Comparison of ENCODE assay signal across 22 mouse cellular contexts in the genomic region with DNA sequence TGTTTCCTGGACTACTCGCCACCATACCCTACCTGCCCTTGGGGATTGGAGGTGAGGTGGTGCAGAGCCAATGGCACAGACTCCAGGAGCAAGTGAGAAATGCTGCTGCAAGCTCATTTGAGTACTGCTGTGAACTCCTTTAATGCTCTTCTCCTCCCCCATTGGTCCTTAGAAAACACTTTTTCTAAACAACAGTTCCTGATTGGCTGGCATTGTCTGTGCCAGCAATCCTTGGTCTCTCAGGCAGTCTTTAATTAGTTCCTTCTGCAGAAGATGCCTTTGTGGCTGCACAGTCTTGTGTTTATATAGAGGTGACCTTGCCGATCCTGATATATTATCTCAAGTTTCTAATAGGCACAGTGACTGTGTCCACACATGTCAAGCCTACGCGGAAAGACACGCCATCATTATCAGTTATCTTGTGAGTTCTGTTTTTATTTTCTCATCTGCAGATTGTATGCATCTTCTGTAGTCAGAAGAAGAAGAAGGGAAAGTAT.
A peak's percentile ranks its signal among the peaks of the same experiment; 100 is the strongest.
DNase-seq lines count a peak whose midpoint lies in the region; ATAC-seq and TF ChIP-seq lines count a peak whose summit lies in the region.
"Had no signal": no experiment of that assay in that cellular context is flagged by ENCODE, and none has a peak within 500 bp of the region (broad histone marks: within the 10 kb centered on the region; RNA-seq: fewer than 3 reads in every experiment).

No protein-coding gene starts in this region.

- ATAC-seq in forebrain, embryonic 11.5 days (replicated peaks; ENCODE audit: low FRiP score) = peak; percentile 67
- ATAC-seq in forebrain, embryonic 15.5 days (replicated peaks) = no peak
- no peak for ATAC-seq in kidney, embryonic 16.5 days (ENCODE audit: low FRiP score, low TSS enrichment)
- ATAC-seq: activated CD4-positive, CD25-positive, alpha-beta regulatory T cell, adult 4 months; forebrain, embryonic 16.5 days; hindbrain, postnatal 0 days; intestine, postnatal 0 days had no signal

- intact Hi-C loops in heart, adult 2 months (cut with DNase I) = no loop called here

- no peak overlapping the region for H3K4me3 ChIP-seq in forebrain, embryonic 11.5 days (ENCODE audit: low read depth, low read length)
- H3K4me3 ChIP-seq in forebrain, embryonic 15.5 days = no peak overlapping the region
- no peak overlapping the region for H3K4me3 ChIP-seq in heart, adult 2 months
- no peak overlapping the region for H3K4me3 ChIP-seq in hindbrain, embryonic 10.5 days
- no peak overlapping the region for H3K4me3 ChIP-seq in kidney, embryonic 16.5 days (ENCODE audit: low read length)

- no peak overlapping the region for H3K27ac ChIP-seq in forebrain, embryonic 11.5 days (ENCODE audit: low read depth, low read length)
- no peak overlapping the region for H3K27ac ChIP-seq in forebrain, embryonic 15.5 days (replicated peaks)
- H3K27ac ChIP-seq in heart, adult 2 months = no peak overlapping the region
- no peak overlapping the region for H3K27ac ChIP-seq in hindbrain, embryonic 10.5 days
- H3K27ac ChIP-seq in kidney, embryonic 16.5 days (ENCODE audit: low read length) = no peak overlapping the region
- H3K27ac ChIP-seq: hindbrain, embryonic 14.5 days; hindbrain, postnatal 0 days had no signal

- 67% methylated on average over 5 of the region's 5 CpGs for WGBS in forebrain, embryonic 11.5 days
- WGBS in forebrain, embryonic 15.5 days = 61% methylated on average over 5 of the region's 5 CpGs
- WGBS in heart, adult 2 months = 59% methylated on average over 5 of the region's 5 CpGs
- WGBS in hindbrain, embryonic 10.5 days = 80% methylated on average over 5 of the region's 5 CpGs
- 73% methylated on average over 5 of the region's 5 CpGs for WGBS in kidney, embryonic 16.5 days

- H3K4me1 ChIP-seq in forebrain, embryonic 11.5 days (replicated peaks; ENCODE audit: control insufficient read depth, insufficient read depth, low read length) = no peaks in the 10 kb centered on the region
- no peaks in the 10 kb centered on the region for H3K4me1 ChIP-seq in forebrain, embryonic 15.5 days
- peaks cover 2% of the 10 kb centered on the region; the same call in 1 of the 2 replicates for H3K4me1 ChIP-seq in heart, adult 2 months (ENCODE audit: control insufficient read depth, insufficient read depth, low read length)
- no peaks in the 10 kb centered on the region for H3K4me1 ChIP-seq in hindbrain, embryonic 10.5 days (replicated peaks)
- no peaks in the 10 kb centered on the region for H3K4me1 ChIP-seq in kidney, embryonic 16.5 days (ENCODE audit: insufficient read depth, low read length)

- no peak for TF ChIP-seq EP300 in heart, adult 2 months (IDR thresholded peaks at IDR 0.05; ENCODE audit: insufficient read depth, low read depth, low read length)

- no peaks in the 10 kb centered on the region for H3K79me2 ChIP-seq in heart, adult 2 months (replicated peaks; ENCODE audit: control insufficient read depth, insufficient read depth, low read length)

- no peak for DNase-seq in forebrain, embryonic 11.5 days (ENCODE audit: low spot score)
- peak; percentile 10 for DNase-seq in ovary, adult 18-20 months (ENCODE audit: low spot score)
- DNase-seq in ovary, postnatal 10 days (ENCODE audit: low spot score) = no peak
- DNase-seq in embryo, embryonic 9.5 days (ENCODE audit: extremely low spot score) = peak; percentile 10
- DNase-seq in heart, adult 2 months = no peak
- DNase-seq in hindbrain, embryonic 10.5 days (ENCODE audit: low spot score) = no peak
- DNase-seq: adrenal gland, adult 8-10 months; adrenal gland, postnatal 25 days; cerebellum, adult 18-20 months; cerebellum, adult 9-10 months; cerebellum, postnatal 14 days; gastrocnemius, postnatal 10 days; gastrocnemius, postnatal 36 days; kidney, adult 2 months had no signal

- TF ChIP-seq POLR2A in heart, adult 2 months (IDR thresholded peaks at IDR 0.05; ENCODE audit: insufficient read depth, low read depth, low read length) = no peak

- no peak overlapping the region for H3K9ac ChIP-seq in forebrain, embryonic 11.5 days (ENCODE audit: low read length)
- no peak overlapping the region for H3K9ac ChIP-seq in forebrain, embryonic 15.5 days (replicated peaks)
- H3K9ac ChIP-seq in heart, adult 2 months (ENCODE audit: low read depth, low read length) = no peak overlapping the region
- no peak overlapping the region for H3K9ac ChIP-seq in kidney, embryonic 16.5 days (replicated peaks; ENCODE audit: low read length)
- H3K9ac ChIP-seq: hindbrain, embryonic 14.5 days had no signal

- H3K27me3 ChIP-seq in forebrain, embryonic 11.5 days (ENCODE audit: control insufficient read depth, insufficient read depth, low read length) = no peaks in the 10 kb centered on the region
- no peaks in the 10 kb centered on the region for H3K27me3 ChIP-seq in forebrain, embryonic 15.5 days
- H3K27me3 ChIP-seq in heart, adult 2 months (ENCODE audit: control insufficient read depth, insufficient read depth, low read length) = no peaks in the 10 kb centered on the region
- no peaks in the 10 kb centered on the region for H3K27me3 ChIP-seq in hindbrain, embryonic 10.5 days (ENCODE audit: insufficient read depth, poor library complexity, severe bottlenecking)
- no peaks in the 10 kb centered on the region for H3K27me3 ChIP-seq in kidney, embryonic 16.5 days (ENCODE audit: insufficient read depth, low read length)

- TF ChIP-seq CTCF in heart, adult 2 months (IDR thresholded peaks at IDR 0.05) = no peak

- H3K36me3 ChIP-seq in forebrain, embryonic 11.5 days (ENCODE audit: control insufficient read depth, insufficient read depth, low read length) = no peaks in the 10 kb centered on the region
- H3K36me3 ChIP-seq in forebrain, embryonic 15.5 days = no peaks in the 10 kb centered on the region
- H3K36me3 ChIP-seq in heart, adult 2 months (ENCODE audit: control insufficient read depth, insufficient read depth, low read length) = no peaks in the 10 kb centered on the region
- H3K36me3 ChIP-seq in hindbrain, embryonic 10.5 days = no peaks in the 10 kb centered on the region
- H3K36me3 ChIP-seq in kidney, embryonic 16.5 days (ENCODE audit: insufficient read depth, low read length) = no peaks in the 10 kb centered on the region

- H3K9me3 ChIP-seq in forebrain, embryonic 11.5 days (ENCODE audit: control insufficient read depth, low read length) = no peaks in the 10 kb centered on the region
- H3K9me3 ChIP-seq in forebrain, embryonic 15.5 days = no peaks in the 10 kb centered on the region
- no peaks in the 10 kb centered on the region for H3K9me3 ChIP-seq in hindbrain, embryonic 10.5 days
- no peaks in the 10 kb centered on the region for H3K9me3 ChIP-seq in kidney, embryonic 16.5 days (ENCODE audit: low read length)

- no peak overlapping the region for H3K4me2 ChIP-seq in forebrain, embryonic 11.5 days (ENCODE audit: low read depth, low read length, severe bottlenecking)
- no peak overlapping the region for H3K4me2 ChIP-seq in forebrain, embryonic 15.5 days (replicated peaks)
- no peak overlapping the region for H3K4me2 ChIP-seq in kidney, embryonic 16.5 days (replicated peaks; ENCODE audit: low read depth, low read length)
- H3K4me2 ChIP-seq: heart, embryonic 11.5 days; hindbrain, embryonic 14.5 days had no signal

Comparison
In these comparisons a context has a peak if more than half of its experiments do, and no peak if none do; other contexts are left out.
1. DNase-seq: peak in ovary, adult 18-20 months (single experiment) and embryo, embryonic 9.5 days (single experiment); none in forebrain, embryonic 11.5 days (single experiment), ovary, postnatal 10 days (single experiment), heart, adult 2 months (0 of 2) and hindbrain, embryonic 10.5 days (single experiment).